ENCODE assay signal across 24 mouse cellular contexts in the genomic region with DNA sequence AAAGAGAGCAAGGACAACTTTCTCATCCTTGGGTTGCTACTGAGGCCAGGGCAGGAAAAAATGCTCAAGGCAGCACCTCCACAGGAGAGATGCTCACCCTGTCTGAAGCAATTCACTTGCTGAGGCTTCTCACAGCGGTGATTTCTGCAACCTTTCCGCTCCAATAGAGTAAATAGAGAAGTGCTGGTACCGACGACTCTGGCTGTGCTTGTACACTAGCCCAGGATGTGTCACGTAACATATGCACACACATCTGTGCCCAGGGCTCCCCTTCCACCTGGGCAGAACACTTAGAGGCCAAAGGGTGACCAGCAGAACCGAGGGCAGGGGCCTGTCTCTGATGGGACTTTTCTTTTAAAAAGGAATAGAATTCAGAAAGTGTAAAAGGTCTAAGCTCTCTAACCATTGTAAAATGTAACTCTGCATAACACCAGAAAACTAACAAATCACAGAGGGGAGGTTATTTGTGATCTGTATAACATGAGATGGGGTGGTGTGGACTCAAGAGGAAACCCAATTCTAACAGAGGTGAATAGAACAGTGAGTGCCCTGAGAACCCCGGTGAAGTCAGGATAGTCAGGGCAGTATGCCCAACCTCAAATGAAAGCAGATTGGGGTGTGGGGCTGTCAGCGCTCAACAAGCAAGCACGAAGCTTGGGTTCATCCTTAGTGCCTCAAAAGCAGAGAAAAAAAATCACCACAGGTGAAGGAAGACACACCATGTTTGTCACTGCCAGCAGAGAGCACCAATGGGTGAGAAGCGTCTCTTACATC. TPM values are rescaled to one million over a fixed set of nuclear protein-coding genes. Genes with fewer than 3 reads are reported as not detected.
A peak's percentile ranks its signal among the peaks of the same experiment; 100 is the strongest.
DNase-seq lines count a peak whose midpoint lies in the region; ATAC-seq and TF ChIP-seq lines count a peak whose summit lies in the region.
"Had no signal": no experiment of that assay in that cellular context is flagged by ENCODE, and none has a peak within 500 bp of the region (broad histone marks: within the 10 kb centered on the region; RNA-seq: fewer than 3 reads in every experiment).

No protein-coding gene starts in this region.

- peak; percentile 0; the same call in 1 of the 2 replicates for ATAC-seq in intestine, embryonic 15.5 days
- ATAC-seq in intestine, postnatal 0 days: no peak
- peak; percentile 16 for ATAC-seq in liver, embryonic 16.5 days (ENCODE audit: low read depth)
- no peak for ATAC-seq in forebrain, embryonic 16.5 days
- ATAC-seq: hindbrain, postnatal 0 days; lung, postnatal 0 days; midbrain, embryonic 16.5 days had no signal

- no peak overlapping the region for H3K4me2 ChIP-seq in intestine, embryonic 15.5 days (replicated peaks)
- H3K4me2 ChIP-seq in intestine, postnatal 0 days (replicated peaks; ENCODE audit: low read depth): no peak overlapping the region
- H3K4me2 ChIP-seq in liver, embryonic 16.5 days (ENCODE audit: low read depth, low read length): no peak overlapping the region
- H3K4me2 ChIP-seq in forebrain, embryonic 16.5 days (ENCODE audit: low read length): no peak overlapping the region
- H3K4me2 ChIP-seq: heart, embryonic 15.5 days; limb, embryonic 15.5 days; neural tube, embryonic 15.5 days had no signal

- peaks cover 15% of the 10 kb centered on the region; the same call in 1 of the 2 replicates for H3K4me1 ChIP-seq in intestine, embryonic 15.5 days (replicated peaks)
- H3K4me1 ChIP-seq in intestine, postnatal 0 days (replicated peaks; ENCODE audit: control insufficient read depth, insufficient read depth, low read length): peaks cover 8% of the 10 kb centered on the region
- H3K4me1 ChIP-seq in liver, embryonic 16.5 days (ENCODE audit: control insufficient read depth, low read depth, low read length): peaks cover 31% of the 10 kb centered on the region
- H3K4me1 ChIP-seq in forebrain, embryonic 16.5 days (replicated peaks; ENCODE audit: control insufficient read depth, insufficient read depth, low read length): no peaks in the 10 kb centered on the region
- H3K4me1 ChIP-seq: embryonic facial prominence, embryonic 10.5 days; hindbrain, embryonic 10.5 days had no signal

- DNase-seq in urinary bladder, adult 2 months (ENCODE audit: low spot score): peak; percentile 40
- no peak for DNase-seq in urinary bladder, postnatal 4 days (ENCODE audit: low spot score in 2 of 2)
- DNase-seq in layer of hippocampus, adult 9-10 months (ENCODE audit: low spot score): no peak
- no peak for DNase-seq in layer of hippocampus, postnatal 10 days (ENCODE audit: low spot score in 2 of 2)
- DNase-seq: cerebellum, adult 2 months; gastrocnemius, postnatal 14 days; layer of hippocampus, postnatal 36 days; thymus, postnatal 36 days had no signal

- WGBS in intestine, embryonic 15.5 days: 84% methylated on average over 10 of the region's 10 CpGs
- 82% methylated on average over 10 of the region's 10 CpGs for WGBS in intestine, postnatal 0 days
- 69% methylated on average over 10 of the region's 10 CpGs for WGBS in liver, embryonic 16.5 days (ENCODE audit: insufficient replicate concordance)
- WGBS in forebrain, embryonic 16.5 days: 85% methylated on average over 10 of the region's 10 CpGs

- no peak for TF ChIP-seq CTCF in intestine, postnatal 0 days (IDR thresholded peaks at IDR 0.05; ENCODE audit: low read depth)

- no peaks in the 10 kb centered on the region for H3K27me3 ChIP-seq in intestine, embryonic 15.5 days (replicated peaks)
- H3K27me3 ChIP-seq in intestine, postnatal 0 days (replicated peaks; ENCODE audit: control insufficient read depth, insufficient read depth, low read length): no peaks in the 10 kb centered on the region
- H3K27me3 ChIP-seq in liver, embryonic 16.5 days (ENCODE audit: control insufficient read depth, insufficient read depth, low read depth, low read length): no peaks in the 10 kb centered on the region
- H3K27me3 ChIP-seq in forebrain, embryonic 16.5 days (replicated peaks; ENCODE audit: control insufficient read depth, insufficient read depth, low read length): no peaks in the 10 kb centered on the region
- H3K27me3 ChIP-seq: heart, embryonic 15.5 days; limb, embryonic 15.5 days; neural tube, embryonic 15.5 days had no signal

- H3K36me3 ChIP-seq in intestine, embryonic 15.5 days: peaks cover 57% of the 10 kb centered on the region
- H3K36me3 ChIP-seq in intestine, postnatal 0 days (ENCODE audit: control insufficient read depth, insufficient read depth): peaks cover 66% of the 10 kb centered on the region
- H3K36me3 ChIP-seq in liver, embryonic 16.5 days (ENCODE audit: control insufficient read depth, insufficient read depth): peaks cover 42% of the 10 kb centered on the region
- peaks cover 54% of the 10 kb centered on the region for H3K36me3 ChIP-seq in forebrain, embryonic 16.5 days (ENCODE audit: control insufficient read depth, insufficient read depth)

- 0 out of 2 replicates have a peak, but pooled peaks cover 7% of the 10 kb centered on the region for H3K9me3 ChIP-seq in intestine, embryonic 15.5 days
- no peaks in the 10 kb centered on the region for H3K9me3 ChIP-seq in intestine, postnatal 0 days (ENCODE audit: control insufficient read depth)
- H3K9me3 ChIP-seq in liver, embryonic 16.5 days (replicated peaks; ENCODE audit: control insufficient read depth, low read length): no peaks in the 10 kb centered on the region
- peaks cover 11% of the 10 kb centered on the region for H3K9me3 ChIP-seq in forebrain, embryonic 16.5 days (ENCODE audit: control insufficient read depth, low read length)
- H3K9me3 ChIP-seq: limb, embryonic 15.5 days had no signal

- H3K9ac ChIP-seq in intestine, embryonic 15.5 days: no peak overlapping the region
- no peak overlapping the region for H3K9ac ChIP-seq in intestine, postnatal 0 days (ENCODE audit: low read depth, low read length)
- no peak overlapping the region for H3K9ac ChIP-seq in liver, embryonic 16.5 days (ENCODE audit: low read depth, low read length)
- H3K9ac ChIP-seq in forebrain, embryonic 16.5 days (replicated peaks; ENCODE audit: low read depth, low read length): no peak overlapping the region
- H3K9ac ChIP-seq: heart, embryonic 15.5 days; limb, embryonic 15.5 days; neural tube, embryonic 15.5 days had no signal

- H3K27ac ChIP-seq in intestine, embryonic 15.5 days: no peak overlapping the region
- H3K27ac ChIP-seq in intestine, postnatal 0 days (ENCODE audit: low read depth, low read length): no peak overlapping the region
- H3K27ac ChIP-seq in liver, embryonic 16.5 days (ENCODE audit: low read length): no peak overlapping the region
- no peak overlapping the region for H3K27ac ChIP-seq in forebrain, embryonic 16.5 days (ENCODE audit: low read length)
- H3K27ac ChIP-seq: embryonic facial prominence, embryonic 10.5 days; heart, adult 2 months; heart, embryonic 15.5 days; hindbrain, embryonic 10.5 days; hindbrain, postnatal 0 days; limb, embryonic 15.5 days; neural tube, embryonic 15.5 days had no signal

- H3K4me3 ChIP-seq in intestine, embryonic 15.5 days (replicated peaks): no peak overlapping the region
- no peak overlapping the region for H3K4me3 ChIP-seq in intestine, postnatal 0 days (ENCODE audit: low read depth, low read length)
- H3K4me3 ChIP-seq in liver, embryonic 16.5 days (ENCODE audit: low read depth, low read length): no peak overlapping the region
- H3K4me3 ChIP-seq in forebrain, embryonic 16.5 days (replicated peaks; ENCODE audit: low read length): no peak overlapping the region
- H3K4me3 ChIP-seq: embryonic facial prominence, embryonic 10.5 days; heart, adult 2 months; heart, embryonic 15.5 days; hindbrain, embryonic 10.5 days; limb, embryonic 15.5 days; neural tube, embryonic 15.5 days had no signal

RNA-seq across cellular contexts. Expression of a gene that starts 16.6 kb away (rescaled TPM):
- polyA plus RNA-seq in intestine, embryonic 15.5 days (2015; fragmentation: Nextera tagmentation; extraction: Ambion mirVana): 158 and 160 TPM in 2 replicates
- 29.1 and 30.8 TPM in 2 replicates for polyA plus RNA-seq in intestine, postnatal 0 days (2015; fragmentation: Nextera tagmentation; extraction: Ambion mirVana)
- 62.9 and 67.6 TPM in 2 replicates for polyA plus RNA-seq in urinary bladder, adult 2 months (2012; rRNA removed)
- polyA plus RNA-seq in liver, embryonic 16.5 days (2015; fragmentation: Nextera tagmentation; extraction: Ambion mirVana): 69.3 and 71.4 TPM in 2 replicates
- total RNA-seq in layer of hippocampus, postnatal 10 days (2021): 10 to 100 TPM; 44.8 to 49.1 TPM
- 121 TPM in 2 replicates for polyA plus RNA-seq in forebrain, embryonic 16.5 days (2015; fragmentation: Nextera tagmentation; extraction: Ambion mirVana)

RNA-seq across cellular contexts. Expression of a gene that starts 16.7 kb away (rescaled TPM):
- polyA plus RNA-seq in intestine, embryonic 15.5 days (2015; fragmentation: Nextera tagmentation; extraction: Ambion mirVana): not detected in 2 replicates
- polyA plus RNA-seq in intestine, postnatal 0 days (2015; fragmentation: Nextera tagmentation; extraction: Ambion mirVana): not detected in 2 replicates
- not detected in 2 replicates for polyA plus RNA-seq in urinary bladder, adult 2 months (2012; rRNA removed)
- polyA plus RNA-seq in liver, embryonic 16.5 days (2015; fragmentation: Nextera tagmentation; extraction: Ambion mirVana): not detected in 2 replicates
- total RNA-seq in layer of hippocampus, postnatal 10 days (2021): under 1 TPM; 0.51 to 0.71 TPM
- polyA plus RNA-seq in forebrain, embryonic 16.5 days (2015; fragmentation: Nextera tagmentation; extraction: Ambion mirVana): 0.09 TPM in 1 of 2 replicates, not detected in the other
- total RNA-seq: adrenal gland, postnatal 36 days; gastrocnemius, postnatal 14 days; heart, adult 2 months had no signal
- polyA plus RNA-seq: embryonic facial prominence, embryonic 10.5 days; forebrain, embryonic 11.5 days; heart, adult 2 months; heart, embryonic 15.5 days; hindbrain, embryonic 10.5 days; large intestine, adult 2 months; limb, embryonic 15.5 days; lung, postnatal 0 days had no signal

RNA-seq across cellular contexts. Expression of a gene that starts 34.0 kb away (rescaled TPM):
- polyA plus RNA-seq in intestine, embryonic 15.5 days (2015; fragmentation: Nextera tagmentation; extraction: Ambion mirVana): 0.88 and 1.0 TPM in 2 replicates
- polyA plus RNA-seq in intestine, postnatal 0 days (2015; fragmentation: Nextera tagmentation; extraction: Ambion mirVana): 0.29 and 0.94 TPM in 2 replicates
- polyA plus RNA-seq in urinary bladder, adult 2 months (2012; rRNA removed): 0.24 and 0.29 TPM in 2 replicates
- 0.54 and 0.61 TPM in 2 replicates for polyA plus RNA-seq in liver, embryonic 16.5 days (2015; fragmentation: Nextera tagmentation; extraction: Ambion mirVana)
- under 1 TPM; 0.07 to 0.87 TPM for total RNA-seq in layer of hippocampus, postnatal 10 days (2021)
- 0.96 and 1.0 TPM in 2 replicates for polyA plus RNA-seq in forebrain, embryonic 16.5 days (2015; fragmentation: Nextera tagmentation; extraction: Ambion mirVana)
- total RNA-seq: gastrocnemius, postnatal 14 days had no signal

RNA-seq across cellular contexts. Expression of a gene that starts 49.0 kb away (rescaled TPM):
- polyA plus RNA-seq in intestine, embryonic 15.5 days (2015; fragmentation: Nextera tagmentation; extraction: Ambion mirVana): 29.2 and 30.1 TPM in 2 replicates
- 80.7 and 84.0 TPM in 2 replicates for polyA plus RNA-seq in intestine, postnatal 0 days (2015; fragmentation: Nextera tagmentation; extraction: Ambion mirVana)
- polyA plus RNA-seq in urinary bladder, adult 2 months (2012; rRNA removed): 9.0 and 11.0 TPM in 2 replicates
- 0.11 and 0.21 TPM in 2 replicates for polyA plus RNA-seq in liver, embryonic 16.5 days (2015; fragmentation: Nextera tagmentation; extraction: Ambion mirVana)
- total RNA-seq in layer of hippocampus, postnatal 10 days (2021): not detected
- polyA plus RNA-seq in forebrain, embryonic 16.5 days (2015; fragmentation: Nextera tagmentation; extraction: Ambion mirVana): not detected in 2 replicates
- total RNA-seq: heart, adult 2 months; layer of hippocampus, postnatal 36 days had no signal
- polyA plus RNA-seq: cerebellum, adult 2 months; embryonic facial prominence, embryonic 10.5 days; forebrain, embryonic 11.5 days; heart, adult 2 months; heart, embryonic 15.5 days; hindbrain, embryonic 10.5 days; midbrain, embryonic 16.5 days; neural tube, embryonic 15.5 days had no signal

RNA-seq across cellular contexts. Expression of a gene that starts 55.2 kb away (rescaled TPM):
- polyA plus RNA-seq in intestine, embryonic 15.5 days (2015; fragmentation: Nextera tagmentation; extraction: Ambion mirVana): 6.1 and 8.3 TPM in 2 replicates
- polyA plus RNA-seq in intestine, postnatal 0 days (2015; fragmentation: Nextera tagmentation; extraction: Ambion mirVana): 11.5 and 13.7 TPM in 2 replicates
- polyA plus RNA-seq in urinary bladder, adult 2 months (2012; rRNA removed): 1.3 and 1.7 TPM in 2 replicates
- 7.7 and 9.4 TPM in 2 replicates for polyA plus RNA-seq in liver, embryonic 16.5 days (2015; fragmentation: Nextera tagmentation; extraction: Ambion mirVana)
- 1 to 10 TPM; 3.2 to 5.4 TPM for total RNA-seq in layer of hippocampus, postnatal 10 days (2021)
- 10.1 and 11.7 TPM in 2 replicates for polyA plus RNA-seq in forebrain, embryonic 16.5 days (2015; fragmentation: Nextera tagmentation; extraction: Ambion mirVana)

Comparison
In these comparisons a context has a peak if more than half of its experiments do, and no peak if none do; other contexts are left out.
1. ATAC-seq: peak in intestine, embryonic 15.5 days (single experiment) and liver, embryonic 16.5 days (single experiment); none in intestine, postnatal 0 days (single experiment) and forebrain, embryonic 16.5 days (single experiment).